Mouse (Mus musculus) testis, adult 2 months (tissue): ENCODE measurements around the gene Methig1.

Source experiments
- CTCF ChIP-seq: fragments of 200-500 bp; IDR thresholded peaks from 2 replicates; pipeline ENCODE4 v1.5.1; 2012; ENCODE audit warnings: low read depth, mild to moderate bottlenecking, inconsistent platforms, low read length, moderate library complexity; ENCODE audit not compliant: control insufficient read depth, insufficient read depth, insufficient replicate concordance
- POLR2A ChIP-seq: fragments of 200-500 bp; IDR thresholded peaks from 2 replicates; pipeline ENCODE4 v1.6.1; 2012; ENCODE audit warnings: low read depth, mild to moderate bottlenecking, inconsistent platforms, low read length, moderate library complexity; ENCODE audit not compliant: control insufficient read depth

- TF ChIP-seq CTCF: no peak
- TF ChIP-seq POLR2A: no peak
Observed at GRCm38 (mm10) chr15:100391066-100391465, 38.1 kb downstream of the Methig1 start.
